ENCODE assay signal across 30 mouse cellular contexts in the genomic region with DNA sequence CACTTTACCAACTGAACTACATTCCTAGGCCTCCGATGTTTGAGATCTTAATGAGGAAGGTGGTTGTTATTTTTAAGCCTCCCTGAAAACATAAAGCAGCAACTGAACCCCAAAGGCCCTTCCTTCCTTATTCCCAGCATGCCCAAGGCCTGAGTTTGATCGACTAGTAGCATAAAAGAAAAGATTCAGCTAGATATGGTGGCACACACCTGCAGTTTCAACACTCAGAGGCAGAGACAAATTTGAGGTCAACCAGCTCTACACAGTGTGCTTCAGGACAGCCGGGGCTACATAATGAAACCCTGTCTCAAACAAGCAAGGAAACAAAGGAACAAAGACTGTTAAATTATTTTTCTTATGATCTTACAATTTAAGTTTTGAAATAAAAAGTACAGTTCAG. TPM values are rescaled to one million over a fixed set of nuclear protein-coding genes. Genes with fewer than 3 reads are reported as not detected.
"Had no signal": no experiment of that assay in that cellular context is flagged by ENCODE, and none has a peak within 500 bp of the region (broad histone marks: within the 10 kb centered on the region; RNA-seq: fewer than 3 reads in every experiment).

No protein-coding gene starts in this region.

- DNase-seq: kidney, postnatal 25 days; layer of hippocampus, adult 9-11 months; liver, postnatal 0 days had no signal

- ATAC-seq: inflammation-experienced regulatory T-cells, adult 6 months; intestine, embryonic 16.5 days; liver, postnatal 0 days; lung, postnatal 0 days; midbrain, embryonic 13.5 days; midbrain, embryonic 16.5 days had no signal

RNA-seq across cellular contexts. Expression of a gene that starts 23.5 kb away (rescaled TPM):
- total RNA-seq: layer of hippocampus, adult 2 months; layer of hippocampus, postnatal 25 days; left cerebral cortex, adult 18-20 months; left cerebral cortex, postnatal 10 days; left cerebral cortex, postnatal 36 days; monocyte, adult 5-6 weeks; neutrophil, adult 5-6 weeks had no signal
- polyA plus RNA-seq: inflammation-experienced regulatory T-cells, adult 6 months; intestine, embryonic 16.5 days; kidney, embryonic 14.5 days; kidney, postnatal 0 days; large intestine, adult 2 months; limb, embryonic 12.5 days; limb, embryonic 15.5 days; liver, embryonic 11.5 days; liver, embryonic 14.5 days; liver, postnatal 0 days; lung, embryonic 14.5 days; lung, postnatal 0 days; midbrain, embryonic 10.5 days; midbrain, embryonic 16.5 days; myocyte; neural tube, embryonic 13.5 days; small intestine, adult 2 months; spleen, adult 2 months; stomach, embryonic 16.5 days; urinary bladder, adult 2 months had no signal

RNA-seq across cellular contexts. Expression of a gene that starts 24.1 kb away (rescaled TPM):
- total RNA-seq: monocyte, adult 5-6 weeks; neutrophil, adult 5-6 weeks had no signal
- polyA plus RNA-seq: large intestine, adult 2 months; liver, postnatal 0 days; myocyte; small intestine, adult 2 months had no signal
